Mouse (Mus musculus) neural tube, embryonic 13.5 days (tissue): ENCODE data around the gene Vmn2r117. TPM values are rescaled to one million over a fixed set of nuclear protein-coding genes. Genes with fewer than 3 reads are reported as not detected.
"Not testable (repeated sequence)": the region's sequence is repeated elsewhere in the genome, so short reads cannot be mapped to it uniquely, and the experiment has no call there.

Source experiments
- ATAC-seq: fragments of 200-750 bp; cut with Nextera tagmentation; 2 replicates; pipeline ENCODE4 v1.8.0; 2017; ENCODE audit warnings: low read depth, mild to moderate bottlenecking, moderate TSS enrichment, moderate library complexity
- H3K27ac ChIP-seq: fragments of 300-500 bp; sonication (generic); replicated peaks from 2 replicates; pipeline ENCODE4 v1.5.1; 2015; ENCODE audit warnings: moderate library complexity, mild to moderate bottlenecking, inconsistent platforms
- H3K27me3 ChIP-seq: fragments of 300-500 bp; sonication (generic); 2 replicates; pipeline ENCODE4 v1.6.1; 2015; ENCODE audit warnings: mild to moderate bottlenecking, inconsistent platforms
- H3K36me3 ChIP-seq: fragments of 300-500 bp; sonication (generic); 2 replicates; pipeline ENCODE4 v1.6.1; 2015; ENCODE audit warnings: mild to moderate bottlenecking, inconsistent platforms
- H3K4me1 ChIP-seq: fragments of 300-500 bp; sonication (generic); replicated peaks from 2 replicates; pipeline ENCODE4 v1.6.1; 2015; ENCODE audit warnings: inconsistent platforms
- H3K4me2 ChIP-seq: fragments of 300-500 bp; sonication (generic); 2 replicates; pipeline ENCODE4 v1.6.1; 2015; ENCODE audit warnings: inconsistent platforms, mild to moderate bottlenecking, moderate library complexity
- H3K4me3 ChIP-seq: fragments of 300-500 bp; sonication (generic); 2 replicates; pipeline ENCODE4 v1.5.1; 2015; ENCODE audit warnings: mild to moderate bottlenecking, inconsistent platforms
- H3K9ac ChIP-seq: fragments of 300-500 bp; sonication (generic); 2 replicates; pipeline ENCODE4 v1.6.1; 2015; ENCODE audit warnings: moderate library complexity, mild to moderate bottlenecking, inconsistent platforms
- H3K9me3 ChIP-seq: fragments of 300-500 bp; sonication (generic); 2 replicates; pipeline ENCODE4 v1.6.1; 2016; ENCODE audit warnings: inconsistent platforms
- WGBS: fragments of 180-500 bp; shearing (Covaris S2); methylation state at CpG from one replicate; pipeline ENCODE4 v1.1.7; 2015; 5-methylcytosine and 5-hydroxymethylcytosine counted together
- polyA plus RNA-seq: library from polyadenylated mRNA; unstranded; fragments of >200 nt; fragmentation: Nextera tagmentation; extraction: Ambion mirVana; gene quantifications from 2 replicates; pipeline ENCODE4 v1.2.1, GENCODE M21; 2015

Vmn2r117 gene
- not detected in 2 replicates for polyA plus RNA-seq

- WGBS: 64% methylated on average over 1 of the region's 1 CpGs
- not testable (repeated sequence) for H3K36me3 ChIP-seq, H3K9ac ChIP-seq, H3K9me3 ChIP-seq, ATAC-seq, H3K27me3 ChIP-seq, H3K4me1 ChIP-seq, H3K4me3 ChIP-seq, H3K4me2 ChIP-seq, H3K27ac ChIP-seq
Observed at GRCm38 (mm10) chr17:23479599-23479998, at the start of gene Vmn2r117. TSS of gene Vmn2r117 (minus strand) at chr17:23479699.

GRCm38 (mm10) chr17:23522941-23523732, 43.6 kb upstream of the Vmn2r117 start:
- 75% methylated on average over 30 of the region's 30 CpGs for WGBS
- H3K9ac ChIP-seq, H3K27ac ChIP-seq, H3K4me1 ChIP-seq, ATAC-seq, H3K4me2 ChIP-seq, H3K27me3 ChIP-seq, H3K4me3 ChIP-seq, H3K9me3 ChIP-seq, H3K36me3 ChIP-seq: not testable (repeated sequence)

GRCm38 (mm10) chr17:23518701-23519423, 39.4 kb upstream of the Vmn2r117 start:
- Histone ChIP-seq H3K9ac (no peak overlapping the region), H3K4me2 (no peak overlapping the region), H3K27me3 (no peaks in the 10 kb centered on the region), H3K36me3 (no peaks in the 10 kb centered on the region), H3K4me1 (no peaks in the 10 kb centered on the region), H3K4me3 (no peak overlapping the region), H3K27ac (no peak overlapping the region), H3K9me3 (peaks cover 2% of the 10 kb centered on the region)
- 72% methylated on average over 2 of the region's 2 CpGs for WGBS
- no peak for ATAC-seq

- Histone ChIP-seq H3K9me3 (peaks cover 11% of the 10 kb centered on the region), H3K27ac (no peak overlapping the region), H3K4me2 (no peak overlapping the region), H3K27me3 (no peaks in the 10 kb centered on the region), H3K36me3 (no peaks in the 10 kb centered on the region), H3K4me3 (no peak overlapping the region), H3K4me1 (no peaks in the 10 kb centered on the region), H3K9ac (no peak overlapping the region)
- ATAC-seq: no peak
- 83% methylated on average over 6 of the region's 6 CpGs for WGBS
Observed at GRCm38 (mm10) chr17:23433150-23433679, 46.3 kb downstream of the Vmn2r117 start.

Other genes starting within 250 kb of the Vmn2r117 start
- gene Vmn2r114, start 167.2 kb downstream of the Vmn2r117 start, polyA plus RNA-seq: not detected in 2 replicates
- gene Vmn2r115, start 136.0 kb downstream of the Vmn2r117 start, polyA plus RNA-seq: not detected in 2 replicates
- not detected in 2 replicates for gene Vmn2r116, start 95.1 kb downstream of the Vmn2r117 start, polyA plus RNA-seq
- 17.4 and 17.8 TPM in 2 replicates for gene Zfp213, start 84.5 kb upstream of the Vmn2r117 start, polyA plus RNA-seq
- gene Zfp13, start 119.8 kb upstream of the Vmn2r117 start, polyA plus RNA-seq: 24.4 and 28.8 TPM in 2 replicates
- not detected in 2 replicates for gene Zscan10, start 121.2 kb upstream of the Vmn2r117 start, polyA plus RNA-seq
- gene Mmp25, start 165.6 kb upstream of the Vmn2r117 start, polyA plus RNA-seq: 1.9 and 2.3 TPM in 2 replicates
- 0.19 TPM in 1 of 2 replicates, not detected in the other for gene Bicdl2, start 180.8 kb upstream of the Vmn2r117 start, polyA plus RNA-seq
- 102 and 132 TPM in 2 replicates for gene Hcfc1r1, start 193.9 kb upstream of the Vmn2r117 start, polyA plus RNA-seq
- gene Thoc6, start 194.2 kb upstream of the Vmn2r117 start, polyA plus RNA-seq: 51.8 and 51.9 TPM in 2 replicates
- 4.7 and 5.4 TPM in 2 replicates for gene Tnfrsf12a, start 197.8 kb upstream of the Vmn2r117 start, polyA plus RNA-seq
- 0.53 and 1.2 TPM in 2 replicates for gene Cldn6, start 199.6 kb upstream of the Vmn2r117 start, polyA plus RNA-seq
- 1.2 and 1.3 TPM in 2 replicates for gene Cldn9, start 204.3 kb upstream of the Vmn2r117 start, polyA plus RNA-seq
- 0.36 and 0.54 TPM in 2 replicates for gene 1520401A03Rik, start 243.1 kb upstream of the Vmn2r117 start, polyA plus RNA-seq
- gene Pkmyt1, start 246.6 kb upstream of the Vmn2r117 start, polyA plus RNA-seq: 13.9 and 16.7 TPM in 2 replicates